Mouse (Mus musculus) midbrain, embryonic 10.5 days (tissue): ENCODE measurements around the gene Kri1. TPM values are rescaled to one million over a fixed set of nuclear protein-coding genes. Genes with fewer than 3 reads are reported as not detected.
A peak's percentile ranks its signal among the peaks of the same experiment; 100 is the strongest.
"Not testable (repeated sequence)": the region's sequence is repeated elsewhere in the genome, so short reads cannot be mapped to it uniquely, and the experiment has no call there.

Experiments
- DNase-seq: peaks from one replicate; pipeline ENCODE4 v3.0.0-alpha.2; 2017; ENCODE audit warnings: low spot score
- H3K27ac ChIP-seq: fragments of 300-500 bp; sonication (generic); replicated peaks from 2 replicates; pipeline ENCODE4 v1.5.1; 2016; ENCODE audit warnings: mild to moderate bottlenecking
- H3K27me3 ChIP-seq: fragments of 300-500 bp; sonication (generic); 2 replicates; pipeline ENCODE4 v1.6.1; 2016; ENCODE audit warnings: low read depth, mild to moderate bottlenecking; ENCODE audit not compliant: poor library complexity, severe bottlenecking
- H3K36me3 ChIP-seq: fragments of 300-500 bp; sonication (generic); 2 replicates; pipeline ENCODE4 v1.6.1; 2016; ENCODE audit warnings: mild to moderate bottlenecking, moderate library complexity
- H3K4me1 ChIP-seq: fragments of 300-500 bp; sonication (generic); 2 replicates; pipeline ENCODE4 v1.6.1; 2016
- H3K4me3 ChIP-seq: fragments of 300-500 bp; sonication (generic); 2 replicates; pipeline ENCODE4 v1.5.1; 2016; ENCODE audit warnings: mild to moderate bottlenecking, moderate library complexity
- H3K9me3 ChIP-seq: fragments of 300-500 bp; sonication (generic); replicated peaks from 2 replicates; pipeline ENCODE4 v1.6.1; 2016; ENCODE audit warnings: mild to moderate bottlenecking
- WGBS: fragments of 180-500 bp; shearing (Covaris S2); methylation state at CpG from one replicate; pipeline ENCODE4 v1.1.7; 2016; 5-methylcytosine and 5-hydroxymethylcytosine counted together
- polyA plus RNA-seq: library from polyadenylated mRNA; unstranded; fragments of >200 nt; fragmentation: Nextera tagmentation; extraction: Ambion mirVana; gene quantifications from 2 replicates; pipeline ENCODE4 v1.2.1, GENCODE M21; 2016

Kri1 gene
- polyA plus RNA-seq, 1 experiment from 2014 or later, result 16.2 TPM

GRCm38 (mm10) chr9:21232867-21233266 lies 54.9 kb downstream of the Kri1 start:
- H3K9me3 ChIP-seq, result no peaks in the 10 kb centered on the region
- H3K36me3 ChIP-seq, result peaks cover 80% of the 10 kb centered on the region
- H3K27ac ChIP-seq, result no peak overlapping the region
- 89% methylated on average over 5 of the region's 5 CpGs for WGBS
- no peak overlapping the region for H3K4me3 ChIP-seq
- H3K4me1 ChIP-seq, result peaks cover 19% of the 10 kb centered on the region
- no peak for DNase-seq
- H3K27me3 ChIP-seq, result peaks cover 25% of the 10 kb centered on the region; the same call in 1 of the 2 replicates

GRCm38 (mm10) chr9:21231551-21231950 lies 56.2 kb downstream of the Kri1 start:
- no peak overlapping the region for H3K4me3 ChIP-seq
- peaks cover 14% of the 10 kb centered on the region for H3K4me1 ChIP-seq
- peaks cover 38% of the 10 kb centered on the region for H3K27me3 ChIP-seq
- H3K36me3 ChIP-seq, result peaks cover 75% of the 10 kb centered on the region
- no peaks in the 10 kb centered on the region for H3K9me3 ChIP-seq
- H3K27ac ChIP-seq, result no peak overlapping the region
- DNase-seq, result no peak
- 46% methylated on average over 23 of the region's 23 CpGs for WGBS

- WGBS, result 19% methylated on average over 16 of the region's 16 CpGs
- Histone ChIP-seq H3K27ac (peak overlapping the region; percentile 50; the same call in 1 of the 2 replicates), H3K4me1 (peaks cover 22% of the 10 kb centered on the region), H3K27me3 (peaks cover 54% of the 10 kb centered on the region), H3K9me3 (peaks cover 10% of the 10 kb centered on the region), H3K4me3 (peak overlapping the region; percentile 34), H3K36me3 (peaks cover 35% of the 10 kb centered on the region)
- no peak for DNase-seq
Measured at GRCm38 (mm10) chr9:21227342-21227741, 60.4 kb downstream of the Kri1 start.

GRCm38 (mm10) chr9:21225415-21225758 lies 62.4 kb downstream of the Kri1 start:
- DNase-seq, result no peak
- H3K4me3 ChIP-seq, result peak overlapping the region; percentile 44
- 24% methylated on average over 7 of the region's 7 CpGs for WGBS
- peaks cover 54% of the 10 kb centered on the region for H3K27me3 ChIP-seq
- no peak overlapping the region; the same call in 1 of the 2 replicates for H3K27ac ChIP-seq
- peaks cover 17% of the 10 kb centered on the region for H3K36me3 ChIP-seq
- peaks cover 26% of the 10 kb centered on the region for H3K4me1 ChIP-seq
- H3K9me3 ChIP-seq, result peaks cover 10% of the 10 kb centered on the region

- WGBS, result 25% methylated on average over 26 of the region's 26 CpGs
- no peak for DNase-seq
- H3K9me3 ChIP-seq, result peaks cover 10% of the 10 kb centered on the region
- peak overlapping the region; percentile 44 for H3K4me3 ChIP-seq
- H3K36me3 ChIP-seq, result peaks cover 11% of the 10 kb centered on the region
- peaks cover 54% of the 10 kb centered on the region for H3K27me3 ChIP-seq
- no peak overlapping the region; the same call in 1 of the 2 replicates for H3K27ac ChIP-seq
- peaks cover 26% of the 10 kb centered on the region for H3K4me1 ChIP-seq
Measured at GRCm38 (mm10) chr9:21224576-21225414, 63.0 kb downstream of the Kri1 start.

GRCm38 (mm10) chr9:21223906-21224305 lies 63.9 kb downstream of the Kri1 start:
- Histone ChIP-seq H3K4me3 (no peak overlapping the region), H3K27me3 (peaks cover 48% of the 10 kb centered on the region), H3K9me3 (peaks cover 10% of the 10 kb centered on the region), H3K4me1 (peaks cover 26% of the 10 kb centered on the region), H3K27ac (no peak overlapping the region), H3K36me3 (0 out of 2 replicates have a peak, but pooled peaks cover 2% of the 10 kb centered on the region)
- WGBS, result 91% methylated on average over 6 of the region's 6 CpGs
- no peak for DNase-seq

GRCm38 (mm10) chr9:21223490-21223889 lies 64.3 kb downstream of the Kri1 start:
- not testable (repeated sequence) for H3K4me3 ChIP-seq, DNase-seq, H3K27ac ChIP-seq, H3K36me3 ChIP-seq, H3K9me3 ChIP-seq
- 98% methylated on average over 2 of the region's 2 CpGs for WGBS
- Histone ChIP-seq H3K4me1 (peaks cover 26% of the 10 kb centered on the region), H3K27me3 (peaks cover 44% of the 10 kb centered on the region)

Other genes with a start within 250 kb of the Kri1 start
- 0.91 and 1.2 TPM in 2 replicates for gene Zglp1, start 220.9 kb downstream of the Kri1 start, polyA plus RNA-seq
- 1.0 and 1.3 TPM in 2 replicates for gene Gm49373, start 214.9 kb downstream of the Kri1 start, polyA plus RNA-seq
- gene Fdx1l, start 214.4 kb downstream of the Kri1 start, polyA plus RNA-seq, result 57.1 and 66.7 TPM in 2 replicates
- gene Gm38431, start 196.0 kb downstream of the Kri1 start, polyA plus RNA-seq, result 3.4 and 3.9 TPM in 2 replicates
- 95.4 and 102 TPM in 2 replicates for gene Raver1, start 196.0 kb downstream of the Kri1 start, polyA plus RNA-seq
- 13.6 and 14.8 TPM in 2 replicates for gene Tyk2, start 156.7 kb downstream of the Kri1 start, polyA plus RNA-seq
- gene Cdc37, start 138.0 kb downstream of the Kri1 start, polyA plus RNA-seq, result 351 and 367 TPM in 2 replicates
- gene Pde4a, start 122.3 kb downstream of the Kri1 start, polyA plus RNA-seq, result 3.8 and 5.0 TPM in 2 replicates
- 47.1 and 50.8 TPM in 2 replicates for gene Keap1, start 48.6 kb downstream of the Kri1 start, polyA plus RNA-seq
- gene S1pr5, start 39.5 kb downstream of the Kri1 start, polyA plus RNA-seq, result 0.10 and 0.11 TPM in 2 replicates
- gene Atg4d, start 22.7 kb downstream of the Kri1 start, polyA plus RNA-seq, result 48.6 and 49.9 TPM in 2 replicates
- gene Cdkn2d, start 3.4 kb upstream of the Kri1 start, polyA plus RNA-seq, result 51.4 and 61.3 TPM in 2 replicates
- 1.1 and 2.9 TPM in 2 replicates for gene Ap1m2, start 24.4 kb upstream of the Kri1 start, polyA plus RNA-seq
- gene Slc44a2, start 32.7 kb upstream of the Kri1 start, polyA plus RNA-seq, result 65.8 and 72.2 TPM in 2 replicates
- 295 and 321 TPM in 2 replicates for gene Ilf3, start 79.9 kb upstream of the Kri1 start, polyA plus RNA-seq
- 64.8 and 73.1 TPM in 2 replicates for gene Qtrt1, start 123.9 kb upstream of the Kri1 start, polyA plus RNA-seq
- 70.4 and 75.0 TPM in 2 replicates for gene Dnm2, start 136.9 kb upstream of the Kri1 start, polyA plus RNA-seq
- 106 and 116 TPM in 2 replicates for gene Tmed1, start 222.3 kb upstream of the Kri1 start, polyA plus RNA-seq
- 6.0 and 7.1 TPM in 2 replicates for gene AB124611, start 238.2 kb upstream of the Kri1 start, polyA plus RNA-seq